Mouse (Mus musculus): Measurements from ENCODE around the gene Msh2. TPM values are rescaled to one million over a fixed set of nuclear protein-coding genes. Genes with fewer than 3 reads are reported as not detected.

Msh2 gene
- polyA plus RNA-seq, 1 experiment from 2014 or later = 62.0 TPM

DNA sequence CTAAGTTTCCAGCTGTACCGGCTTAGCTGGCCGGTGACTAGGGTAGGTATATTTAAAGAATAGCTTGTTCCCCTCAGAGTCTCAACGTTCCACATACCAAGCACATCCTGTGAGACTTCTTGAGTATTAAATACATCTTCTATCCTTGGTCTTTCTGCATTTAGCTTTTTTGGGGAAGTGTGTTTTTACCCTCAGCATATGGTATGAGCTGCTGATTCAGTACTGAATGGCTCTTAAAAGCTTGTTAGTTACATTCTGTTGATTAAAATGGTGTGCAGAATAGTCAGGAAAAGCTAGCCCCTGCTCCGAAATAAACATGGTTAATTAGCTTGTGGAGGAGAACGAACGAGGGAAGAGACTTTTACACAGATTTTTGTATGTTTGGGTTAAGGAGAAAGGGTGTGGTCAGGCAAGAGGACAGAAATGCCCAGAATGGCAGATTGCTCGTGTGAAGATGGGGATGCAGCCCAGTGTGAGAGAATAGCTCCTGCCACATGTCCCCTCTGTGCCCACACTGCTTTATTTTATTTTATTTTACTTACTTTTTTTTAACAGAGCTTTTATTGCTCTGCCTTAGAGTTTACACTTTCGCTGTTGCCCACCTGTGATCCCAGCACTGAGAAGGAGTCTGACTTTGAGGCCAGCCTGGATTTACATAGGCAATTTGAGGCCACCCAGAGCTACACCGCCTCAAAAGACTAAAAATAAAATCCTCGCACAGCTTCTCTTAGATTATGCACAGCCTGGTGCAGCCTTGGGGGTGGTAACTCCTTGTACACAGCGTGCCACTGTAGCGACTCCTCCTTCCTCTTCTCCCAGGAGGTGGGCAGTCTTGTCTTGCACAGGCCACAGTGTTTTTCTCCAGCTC, 54.6 kb downstream of the Msh2 start:
- Histone ChIP-seq H3K9ac (no peak overlapping the region), H3K4me3 (no peak overlapping the region), H3K27ac (replicated peaks) (no peak overlapping the region), H3K9me3 (0 out of 2 replicates have a peak, but pooled peaks cover 5% of the 10 kb centered on the region), H3K4me1 (replicated peaks) (no peaks in the 10 kb centered on the region), H3K27me3 (no peaks in the 10 kb centered on the region), H3K4me2 (no peak overlapping the region), H3K36me3 (peaks cover 48% of the 10 kb centered on the region)
- no peak for ATAC-seq (ENCODE audit: low read depth)
- 95% methylated on average over 12 of the region's 12 CpGs for WGBS

- Histone ChIP-seq H3K27me3 (no peaks in the 10 kb centered on the region), H3K36me3 (peaks cover 5% of the 10 kb centered on the region; the same call in 1 of the 2 replicates), H3K9ac (no peak overlapping the region), H3K4me3 (no peak overlapping the region), H3K4me2 (no peak overlapping the region), H3K4me1 (replicated peaks) (no peaks in the 10 kb centered on the region), H3K27ac (replicated peaks) (no peak overlapping the region), H3K9me3 (0 out of 2 replicates have a peak, but pooled peaks cover 5% of the 10 kb centered on the region)
- ATAC-seq (ENCODE audit: low read depth) = no peak
- 79% methylated on average over 4 of the region's 4 CpGs for WGBS
Observed at GRCm38 (mm10) chr17:87731962-87732361, 59.8 kb downstream of the Msh2 start.

GRCm38 (mm10) chr17:87734471-87734870, 62.3 kb downstream of the Msh2 start:
- Histone ChIP-seq H3K4me3 (no peak overlapping the region), H3K36me3 (no peaks in the 10 kb centered on the region), H3K4me1 (replicated peaks) (no peaks in the 10 kb centered on the region), H3K4me2 (no peak overlapping the region), H3K27ac (replicated peaks) (no peak overlapping the region), H3K27me3 (no peaks in the 10 kb centered on the region), H3K9ac (no peak overlapping the region), H3K9me3 (0 out of 2 replicates have a peak, but pooled peaks cover 3% of the 10 kb centered on the region)
- no peak for ATAC-seq (ENCODE audit: low read depth)
- 92% methylated on average over 8 of the region's 8 CpGs for WGBS

GRCm38 (mm10) chr17:87737144-87737543, 65.0 kb downstream of the Msh2 start:
- 72% methylated on average over 3 of the region's 3 CpGs for WGBS
- Histone ChIP-seq H3K4me1 (replicated peaks) (no peaks in the 10 kb centered on the region), H3K4me2 (no peak overlapping the region), H3K27ac (replicated peaks) (no peak overlapping the region), H3K27me3 (peaks cover 3% of the 10 kb centered on the region; the same call in 1 of the 2 replicates), H3K36me3 (no peaks in the 10 kb centered on the region), H3K9me3 (no peaks in the 10 kb centered on the region), H3K9ac (no peak overlapping the region), H3K4me3 (no peak overlapping the region)
- ATAC-seq (ENCODE audit: low read depth) = no peak

- no peak overlapping the region for H3K4me3 ChIP-seq
- H3K36me3 ChIP-seq = no peaks in the 10 kb centered on the region
- peaks cover 1% of the 10 kb centered on the region; the same call in 1 of the 2 replicates for H3K4me1 ChIP-seq (replicated peaks)
- H3K27ac ChIP-seq (replicated peaks) = no peak overlapping the region
- no peaks in the 10 kb centered on the region for H3K9me3 ChIP-seq
- peaks cover 26% of the 10 kb centered on the region for H3K27me3 ChIP-seq
- no peak overlapping the region for H3K9ac ChIP-seq
- 48% methylated on average over 1 of the region's 1 CpGs for WGBS
- no peak for ATAC-seq (ENCODE audit: low read depth)
- H3K4me2 ChIP-seq = no peak overlapping the region
Observed at GRCm38 (mm10) chr17:87739835-87740234, 67.7 kb downstream of the Msh2 start.

DNA sequence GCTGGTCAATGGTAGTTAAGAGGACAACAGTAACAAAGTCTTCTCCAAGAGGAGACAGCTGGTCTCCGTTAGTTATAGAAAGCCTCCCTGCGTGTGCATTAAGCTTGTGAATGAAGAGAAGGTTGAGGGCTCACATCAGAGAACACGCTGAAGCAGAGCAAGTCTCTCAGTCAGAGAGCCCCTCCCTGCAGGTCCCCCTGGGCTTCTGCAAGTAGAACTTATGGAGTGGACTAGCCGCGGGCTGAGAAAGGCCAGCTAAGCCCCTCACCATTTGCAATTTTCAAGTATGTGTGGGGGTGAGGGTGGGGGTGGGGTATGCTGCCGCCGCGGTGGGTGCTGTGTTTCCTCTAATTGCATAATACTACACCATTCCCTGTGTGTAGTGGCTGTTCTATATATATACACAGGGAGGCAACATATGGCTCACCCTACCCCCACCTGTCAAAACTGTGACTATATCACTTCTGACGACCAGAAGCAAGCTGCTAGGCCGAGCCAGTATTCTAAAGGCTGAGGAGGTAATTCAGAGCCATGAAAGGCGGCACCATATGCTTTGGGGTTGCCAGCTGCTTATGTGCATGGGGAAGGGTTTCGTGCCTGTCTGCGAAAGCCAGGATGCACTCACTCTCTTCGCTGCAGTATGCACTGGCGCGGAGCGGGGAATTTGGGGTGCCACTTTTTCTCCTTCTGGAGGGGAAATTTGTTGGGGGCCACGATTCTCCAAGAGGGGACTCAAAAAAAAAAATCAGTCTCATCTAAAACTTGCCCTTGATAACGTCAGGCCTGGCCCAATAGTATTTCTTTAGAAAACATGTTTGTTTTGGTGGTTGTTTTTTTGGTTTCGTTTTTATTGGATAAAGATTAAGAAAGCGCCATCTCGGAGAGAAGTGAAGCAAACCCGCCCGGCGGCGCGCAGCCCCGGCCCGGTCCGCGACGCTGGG, 73.1 kb downstream of the Msh2 start:
- Histone ChIP-seq H3K27ac (replicated peaks) (peak overlapping the region; percentile 67), H3K9ac (peak overlapping the region; percentile 70), H3K9me3 (no peaks in the 10 kb centered on the region), H3K27me3 (peaks cover 62% of the 10 kb centered on the region), H3K4me1 (replicated peaks) (peaks cover 23% of the 10 kb centered on the region), H3K4me2 (peak overlapping the region; percentile 94), H3K4me3 (peak overlapping the region; percentile 56), H3K36me3 (no peaks in the 10 kb centered on the region)
- peak; percentile 54 for ATAC-seq (ENCODE audit: low read depth)
- WGBS = 9% methylated on average over 32 of the region's 32 CpGs

DNA sequence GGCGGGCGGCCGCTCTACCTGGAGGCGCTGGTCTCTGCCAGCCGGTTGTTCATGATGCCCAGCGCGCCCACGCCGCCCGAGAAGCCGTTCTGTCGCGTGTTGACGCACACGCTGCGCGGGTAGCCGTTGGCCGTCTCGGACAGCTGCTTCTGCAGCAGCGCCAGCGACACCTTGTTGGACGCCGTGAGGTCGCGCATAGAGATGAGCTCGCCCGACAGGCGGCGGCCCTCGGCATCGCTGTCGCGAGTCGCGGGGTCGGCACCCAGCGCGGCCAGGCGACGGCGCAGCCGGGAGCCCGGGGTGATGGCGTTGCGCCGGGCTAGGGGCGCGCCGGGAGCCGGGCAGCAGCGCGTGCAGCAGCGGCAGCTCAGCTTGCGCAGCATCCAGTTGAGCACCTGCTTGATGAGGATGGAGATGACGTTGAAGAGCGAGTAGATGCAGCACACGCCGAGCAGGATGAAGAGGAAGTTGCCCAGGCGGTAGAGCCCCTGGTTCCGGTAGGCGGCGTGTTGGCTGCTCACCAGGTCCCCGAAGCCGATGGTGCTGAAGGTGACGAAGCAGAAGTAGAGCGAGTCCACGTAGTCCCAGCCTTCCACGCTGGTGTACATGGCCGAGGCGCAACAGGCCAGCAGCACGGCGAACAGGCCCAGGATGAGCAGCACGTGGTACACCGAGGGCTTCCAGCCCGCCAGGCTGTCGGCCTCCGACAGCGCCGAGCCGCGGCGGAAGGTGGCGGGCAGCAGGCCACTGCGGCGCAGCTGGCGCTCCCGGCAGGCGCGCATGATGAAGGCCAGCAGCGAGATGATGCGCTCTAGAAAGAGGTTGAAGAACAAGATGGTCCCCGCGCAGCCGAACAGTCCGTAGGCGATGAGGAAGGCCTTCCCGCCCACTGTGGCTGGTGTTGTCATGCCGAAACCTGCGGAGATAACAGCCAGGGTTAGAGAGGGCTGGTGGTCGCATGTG, 74.1 kb downstream of the Msh2 start:
- WGBS = 3% methylated on average over 101 of the region's 101 CpGs
- H3K4me3 ChIP-seq = peak overlapping the region; percentile 56

DNA sequence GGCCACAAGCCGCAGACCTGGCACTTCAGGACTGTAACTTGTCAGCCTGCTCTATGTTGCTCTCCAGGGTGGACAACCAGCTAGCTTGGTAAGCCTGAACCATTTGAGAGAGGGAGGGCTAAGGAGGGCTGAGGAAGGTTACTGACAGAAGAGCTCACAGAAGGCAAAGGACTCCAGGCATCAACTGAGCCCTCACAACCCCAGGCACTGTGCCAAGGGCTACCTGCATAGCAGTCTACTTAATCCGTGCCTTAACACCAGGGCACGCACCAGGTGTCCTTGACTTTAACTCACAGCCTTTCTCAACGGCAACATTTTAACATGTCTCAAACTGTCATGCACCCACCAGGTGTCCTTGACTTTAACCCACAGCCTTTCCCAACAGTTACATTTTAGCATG, 88.2 kb downstream of the Msh2 start:
- Histone ChIP-seq H3K4me2 (no peak overlapping the region), H3K27ac (replicated peaks) (no peak overlapping the region), H3K9ac (no peak overlapping the region), H3K36me3 (no peaks in the 10 kb centered on the region), H3K4me3 (no peak overlapping the region), H3K4me1 (replicated peaks) (no peaks in the 10 kb centered on the region), H3K9me3 (no peaks in the 10 kb centered on the region), H3K27me3 (no peaks in the 10 kb centered on the region)
- WGBS = 92% methylated on average over 4 of the region's 4 CpGs
- no peak for ATAC-seq (ENCODE audit: low read depth)

More for the DNA sequence above, 74.1 kb downstream of the Msh2 start:
- H3K4me1 ChIP-seq (replicated peaks) = peaks cover 23% of the 10 kb centered on the region
- peak overlapping the region; percentile 70 for H3K9ac ChIP-seq
- peak; percentile 88 for ATAC-seq (ENCODE audit: low read depth)
- no peaks in the 10 kb centered on the region for H3K36me3 ChIP-seq
- peak overlapping the region; percentile 94 for H3K4me2 ChIP-seq
- peaks cover 59% of the 10 kb centered on the region for H3K27me3 ChIP-seq
- H3K9me3 ChIP-seq = no peaks in the 10 kb centered on the region
- peak overlapping the region; percentile 67 for H3K27ac ChIP-seq (replicated peaks)

DNA sequence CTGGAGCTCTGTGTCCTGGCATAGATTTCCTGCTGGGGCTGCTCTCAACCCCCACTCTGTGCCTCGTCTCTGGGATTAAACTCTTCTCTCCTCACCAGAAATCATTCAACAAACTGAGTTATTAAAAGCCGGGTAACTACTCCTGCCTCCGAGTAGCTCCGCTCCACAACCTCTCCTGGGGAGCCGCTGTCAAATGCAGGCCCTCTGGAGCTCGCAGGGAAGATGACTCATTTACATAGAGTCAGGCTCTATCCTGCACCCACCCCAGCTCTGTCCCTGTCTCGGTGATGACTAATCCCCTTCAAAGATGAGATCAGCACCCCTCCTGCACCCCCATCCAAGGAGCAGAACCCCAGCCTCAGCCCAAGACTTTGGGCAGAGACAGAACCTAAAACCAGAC, 91.0 kb downstream of the Msh2 start:
- ATAC-seq (ENCODE audit: low read depth) = no peak
- H3K27ac ChIP-seq (replicated peaks) = no peak overlapping the region
- no peaks in the 10 kb centered on the region for H3K27me3 ChIP-seq
- no peak overlapping the region for H3K4me2 ChIP-seq
- no peaks in the 10 kb centered on the region for H3K4me1 ChIP-seq (replicated peaks)
- no peak overlapping the region for H3K4me3 ChIP-seq
- H3K9me3 ChIP-seq = no peaks in the 10 kb centered on the region
- WGBS = 46% methylated on average over 7 of the region's 7 CpGs
- H3K36me3 ChIP-seq = no peaks in the 10 kb centered on the region
- no peak overlapping the region for H3K9ac ChIP-seq

GRCm38 (mm10) chr17:87765031-87765430, 92.9 kb downstream of the Msh2 start:
- Histone ChIP-seq H3K9ac (no peak overlapping the region), H3K4me2 (no peak overlapping the region), H3K4me1 (replicated peaks) (no peaks in the 10 kb centered on the region), H3K9me3 (0 out of 2 replicates have a peak, but pooled peaks cover 7% of the 10 kb centered on the region), H3K4me3 (no peak overlapping the region), H3K27ac (replicated peaks) (no peak overlapping the region), H3K27me3 (no peaks in the 10 kb centered on the region), H3K36me3 (no peaks in the 10 kb centered on the region)
- 91% methylated on average over 11 of the region's 11 CpGs for WGBS
- no peak for ATAC-seq (ENCODE audit: low read depth)

DNA sequence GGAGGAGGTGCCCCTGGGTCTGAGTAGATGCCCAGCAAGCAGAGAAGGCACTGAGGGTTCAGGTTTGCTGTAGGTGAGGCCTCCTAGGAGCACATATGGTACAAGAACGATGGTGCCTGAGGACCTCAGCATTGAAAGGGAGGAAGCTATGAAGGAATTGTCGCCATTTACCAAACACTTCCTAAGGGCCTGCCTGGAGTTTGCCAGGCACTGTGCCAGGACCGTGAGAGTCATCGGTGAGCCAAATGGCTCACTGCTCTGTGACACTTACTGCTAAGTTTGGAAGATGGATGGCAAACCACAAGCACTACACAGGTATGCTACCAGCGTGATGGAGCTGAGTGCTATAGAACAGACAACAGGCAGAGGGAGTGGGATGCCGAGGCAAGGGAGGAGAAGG, 94.8 kb downstream of the Msh2 start:
- Histone ChIP-seq H3K9me3 (0 out of 2 replicates have a peak, but pooled peaks cover 7% of the 10 kb centered on the region), H3K27ac (replicated peaks) (no peak overlapping the region), H3K36me3 (no peaks in the 10 kb centered on the region), H3K4me1 (replicated peaks) (no peaks in the 10 kb centered on the region), H3K27me3 (no peaks in the 10 kb centered on the region), H3K9ac (no peak overlapping the region), H3K4me3 (no peak overlapping the region), H3K4me2 (no peak overlapping the region)
- WGBS = 90% methylated on average over 6 of the region's 6 CpGs
- no peak for ATAC-seq (ENCODE audit: low read depth)
